Mouse (Mus musculus) liver, embryonic 13.5 days (tissue): ENCODE data around the gene Gucy2g. TPM values are rescaled to one million over a fixed set of nuclear protein-coding genes. Genes with fewer than 3 reads are reported as not detected.
A peak's percentile ranks its signal among the peaks of the same experiment; 100 is the strongest.

Experiments used
- ATAC-seq: fragments of 200-750 bp; cut with Nextera tagmentation; 2 replicates; pipeline ENCODE4 v1.8.0; 2017; ENCODE audit warnings: low read depth, mild to moderate bottlenecking, moderate number of reproducible peaks, moderate library complexity
- DNase-seq: peaks from one replicate; pipeline ENCODE4 v3.0.0; 2022
- H3K27ac ChIP-seq: fragments of 300-500 bp; sonication (generic); 2 replicates; pipeline ENCODE4 v1.5.1; 2015; ENCODE audit warnings: moderate library complexity, mild to moderate bottlenecking, inconsistent platforms
- H3K27me3 ChIP-seq: fragments of 300-500 bp; sonication (generic); 2 replicates; pipeline ENCODE4 v1.6.1; 2015; ENCODE audit warnings: mild to moderate bottlenecking, inconsistent platforms
- H3K36me3 ChIP-seq: fragments of 300-500 bp; sonication (generic); 2 replicates; pipeline ENCODE4 v1.6.1; 2015; ENCODE audit warnings: mild to moderate bottlenecking, inconsistent platforms
- H3K4me1 ChIP-seq: fragments of 300-500 bp; sonication (generic); replicated peaks from 2 replicates; pipeline ENCODE4 v1.6.1; 2015; ENCODE audit warnings: inconsistent platforms
- H3K4me2 ChIP-seq: fragments of 300-500 bp; sonication (generic); 2 replicates; pipeline ENCODE4 v1.6.1; 2015; ENCODE audit warnings: inconsistent platforms, mild to moderate bottlenecking, moderate library complexity
- H3K4me3 ChIP-seq: fragments of 300-500 bp; sonication (generic); replicated peaks from 2 replicates; pipeline ENCODE4 v1.5.1; 2015; ENCODE audit warnings: mild to moderate bottlenecking, inconsistent platforms
- H3K9ac ChIP-seq: fragments of 300-500 bp; sonication (generic); 2 replicates; pipeline ENCODE4 v1.6.1; 2015; ENCODE audit warnings: mild to moderate bottlenecking, inconsistent platforms
- H3K9me3 ChIP-seq: fragments of 300-500 bp; sonication (generic); replicated peaks from 2 replicates; pipeline ENCODE4 v1.6.1; 2016; ENCODE audit warnings: inconsistent platforms
- WGBS: fragments of 180-500 bp; shearing (Covaris S2); methylation state at CpG from one replicate; pipeline ENCODE4 v1.1.7; 2015; ENCODE audit not compliant: insufficient replicate concordance; 5-methylcytosine and 5-hydroxymethylcytosine counted together
- polyA plus RNA-seq: library from polyadenylated mRNA; unstranded; fragments of >200 nt; fragmentation: Nextera tagmentation; extraction: Ambion mirVana; gene quantifications from 2 replicates; pipeline ENCODE4 v1.2.1, GENCODE M21; 2015

Gene Gucy2g
- polyA plus RNA-seq = not detected in 2 replicates

GRCm38 (mm10) chr19:55241186-55241645 lies at the start of gene Gucy2g:
Gucy2g (minus strand) TSS chr19:55241236.
- Histone ChIP-seq H3K4me3 (no peak within 1 kb of the TSS), H3K27ac (no peak within 1 kb of the TSS), H3K9ac (no peak within 1 kb of the TSS), H3K4me2 (no peak within 1 kb of the TSS), H3K36me3 (no peaks in the 10 kb centered on the region), H3K27me3 (peaks cover 11% of the 10 kb centered on the region), H3K9me3 (no peaks in the 10 kb centered on the region), H3K4me1 (peaks cover 18% of the 10 kb centered on the region)
- DNase-seq (no peak), ATAC-seq (no peak)
- 72% methylated on average over 6 of the region's 6 CpGs for WGBS

GRCm38 (mm10) chr19:55288974-55289373 lies 47.9 kb upstream of the Gucy2g start:
- no peak for DNase-seq
- no peaks in the 10 kb centered on the region for H3K9me3 ChIP-seq
- H3K4me3 ChIP-seq = no peak overlapping the region
- no peak overlapping the region for H3K9ac ChIP-seq
- no peaks in the 10 kb centered on the region for H3K27me3 ChIP-seq
- 0 out of 2 replicates have a peak overlapping the region, but pooled peaks have one; percentile 10 for H3K27ac ChIP-seq
- no peak overlapping the region for H3K4me2 ChIP-seq
- H3K36me3 ChIP-seq = peaks cover 96% of the 10 kb centered on the region
- peaks cover 77% of the 10 kb centered on the region for H3K4me1 ChIP-seq
- no peak for ATAC-seq

- peaks cover 96% of the 10 kb centered on the region for H3K36me3 ChIP-seq
- H3K4me2 ChIP-seq = peak overlapping the region; percentile 65
- H3K9me3 ChIP-seq = no peaks in the 10 kb centered on the region
- peaks cover 68% of the 10 kb centered on the region for H3K4me1 ChIP-seq
- DNase-seq (no peak), ATAC-seq (no peak)
- H3K27ac ChIP-seq = peak overlapping the region; percentile 91
- H3K27me3 ChIP-seq = no peaks in the 10 kb centered on the region
- WGBS = 80% methylated on average over 4 of the region's 4 CpGs
- 0 out of 2 replicates have a peak overlapping the region, but pooled peaks have one; percentile 17 for H3K4me3 ChIP-seq
- peak overlapping the region; percentile 8; the same call in 1 of the 2 replicates for H3K9ac ChIP-seq
Observed at GRCm38 (mm10) chr19:55286034-55286433, 45.0 kb upstream of the Gucy2g start.

GRCm38 (mm10) chr19:55284093-55284492 lies 43.1 kb upstream of the Gucy2g start:
- peaks cover 89% of the 10 kb centered on the region for H3K36me3 ChIP-seq
- H3K4me3 ChIP-seq = peak overlapping the region; percentile 50
- peak; percentile 100 for ATAC-seq
- H3K4me2 ChIP-seq = peak overlapping the region; percentile 65
- no peaks in the 10 kb centered on the region for H3K27me3 ChIP-seq
- DNase-seq = peak; percentile 77
- peak overlapping the region; percentile 91 for H3K27ac ChIP-seq
- WGBS = 29% methylated on average over 4 of the region's 4 CpGs
- peak overlapping the region; percentile 73 for H3K9ac ChIP-seq
- H3K9me3 ChIP-seq = no peaks in the 10 kb centered on the region
- H3K4me1 ChIP-seq = peaks cover 52% of the 10 kb centered on the region

GRCm38 (mm10) chr19:55276770-55277169 lies 35.7 kb upstream of the Gucy2g start:
- DNase-seq (no peak), ATAC-seq (no peak)
- no peak overlapping the region for H3K4me3 ChIP-seq
- H3K9ac ChIP-seq = no peak overlapping the region
- H3K4me1 ChIP-seq = peaks cover 47% of the 10 kb centered on the region
- H3K4me2 ChIP-seq = no peak overlapping the region
- 64% methylated on average over 3 of the region's 3 CpGs for WGBS
- no peaks in the 10 kb centered on the region for H3K27me3 ChIP-seq
- no peak overlapping the region for H3K27ac ChIP-seq
- no peaks in the 10 kb centered on the region for H3K9me3 ChIP-seq
- peaks cover 57% of the 10 kb centered on the region for H3K36me3 ChIP-seq

- Histone ChIP-seq H3K36me3 (peaks cover 56% of the 10 kb centered on the region), H3K4me1 (peaks cover 53% of the 10 kb centered on the region), H3K4me2 (no peak overlapping the region), H3K9me3 (no peaks in the 10 kb centered on the region), H3K4me3 (no peak overlapping the region), H3K27ac (peak overlapping the region; percentile 26; the same call in 1 of the 2 replicates), H3K27me3 (no peaks in the 10 kb centered on the region), H3K9ac (no peak overlapping the region)
- no peak for DNase-seq
- ATAC-seq = no peak
- WGBS = 52% methylated on average over 4 of the region's 4 CpGs
Observed at GRCm38 (mm10) chr19:55276100-55276499, 35.1 kb upstream of the Gucy2g start.

- H3K27ac ChIP-seq = peak overlapping the region; percentile 88
- no peaks in the 10 kb centered on the region for H3K27me3 ChIP-seq
- H3K36me3 ChIP-seq = peaks cover 61% of the 10 kb centered on the region
- no peaks in the 10 kb centered on the region for H3K9me3 ChIP-seq
- ATAC-seq = peak; percentile 87
- no peak overlapping the region for H3K9ac ChIP-seq
- H3K4me3 ChIP-seq = no peak overlapping the region
- H3K4me2 ChIP-seq = peak overlapping the region; percentile 7; the same call in 1 of the 2 replicates
- peaks cover 71% of the 10 kb centered on the region for H3K4me1 ChIP-seq
- DNase-seq = peak; percentile 49
- WGBS = 20% methylated on average over 6 of the region's 6 CpGs
Observed at GRCm38 (mm10) chr19:55273340-55273739, 32.3 kb upstream of the Gucy2g start.

GRCm38 (mm10) chr19:55271448-55271847 lies 30.4 kb upstream of the Gucy2g start:
- ATAC-seq = peak; percentile 66
- H3K4me3 ChIP-seq = no peak overlapping the region
- H3K36me3 ChIP-seq = peaks cover 52% of the 10 kb centered on the region
- H3K4me1 ChIP-seq = peaks cover 79% of the 10 kb centered on the region
- 40% methylated on average over 3 of the region's 3 CpGs for WGBS
- no peak overlapping the region for H3K4me2 ChIP-seq
- peak overlapping the region; percentile 54 for H3K9ac ChIP-seq
- peak; percentile 22 for DNase-seq
- no peaks in the 10 kb centered on the region for H3K27me3 ChIP-seq
- peak overlapping the region; percentile 78 for H3K27ac ChIP-seq
- no peaks in the 10 kb centered on the region for H3K9me3 ChIP-seq

- Histone ChIP-seq H3K9me3 (no peaks in the 10 kb centered on the region), H3K4me2 (no peak overlapping the region), H3K36me3 (peaks cover 46% of the 10 kb centered on the region), H3K4me3 (no peak overlapping the region), H3K4me1 (peaks cover 71% of the 10 kb centered on the region), H3K9ac (no peak overlapping the region), H3K27me3 (no peaks in the 10 kb centered on the region), H3K27ac (peak overlapping the region; percentile 78; the same call in 1 of the 2 replicates)
- WGBS = 75% methylated on average over 5 of the region's 5 CpGs
- DNase-seq (no peak), ATAC-seq (no peak)
Observed at GRCm38 (mm10) chr19:55269051-55269450, 28.0 kb upstream of the Gucy2g start.

GRCm38 (mm10) chr19:55268150-55268549 lies 27.1 kb upstream of the Gucy2g start:
- no peaks in the 10 kb centered on the region for H3K9me3 ChIP-seq
- H3K27me3 ChIP-seq = no peaks in the 10 kb centered on the region
- H3K9ac ChIP-seq = no peak overlapping the region
- DNase-seq = no peak
- no peak for ATAC-seq
- H3K36me3 ChIP-seq = peaks cover 46% of the 10 kb centered on the region
- no peak overlapping the region for H3K4me2 ChIP-seq
- H3K27ac ChIP-seq = 0 out of 2 replicates have a peak overlapping the region, but pooled peaks have one; percentile 11
- no peak overlapping the region for H3K4me3 ChIP-seq
- WGBS = 71% methylated on average over 3 of the region's 3 CpGs
- H3K4me1 ChIP-seq = peaks cover 70% of the 10 kb centered on the region

- ATAC-seq (no peak), DNase-seq (no peak)
- Histone ChIP-seq H3K4me1 (peaks cover 68% of the 10 kb centered on the region), H3K27me3 (no peaks in the 10 kb centered on the region), H3K27ac (no peak overlapping the region), H3K36me3 (peaks cover 36% of the 10 kb centered on the region), H3K4me2 (no peak overlapping the region), H3K9me3 (no peaks in the 10 kb centered on the region), H3K9ac (peak overlapping the region; percentile 11; the same call in 1 of the 2 replicates), H3K4me3 (no peak overlapping the region)
- WGBS = 72% methylated on average over 3 of the region's 3 CpGs
Observed at GRCm38 (mm10) chr19:55266786-55267185, 25.8 kb upstream of the Gucy2g start.

- no peak overlapping the region for H3K9ac ChIP-seq
- 34% methylated on average over 3 of the region's 3 CpGs for WGBS
- H3K36me3 ChIP-seq = peaks cover 26% of the 10 kb centered on the region
- H3K9me3 ChIP-seq = no peaks in the 10 kb centered on the region
- DNase-seq (no peak), ATAC-seq (no peak)
- no peak overlapping the region for H3K4me3 ChIP-seq
- H3K27ac ChIP-seq = no peak overlapping the region
- no peaks in the 10 kb centered on the region for H3K27me3 ChIP-seq
- no peak overlapping the region for H3K4me2 ChIP-seq
- H3K4me1 ChIP-seq = peaks cover 67% of the 10 kb centered on the region
Observed at GRCm38 (mm10) chr19:55265269-55265668, 24.2 kb upstream of the Gucy2g start.
